Mouse (Mus musculus) testis, adult 2 months (tissue): ENCODE measurements around the gene Pdzrn4.

Experiments
- CTCF ChIP-seq: fragments of 200-500 bp; IDR thresholded peaks from 2 replicates; pipeline ENCODE4 v1.5.1; 2012; ENCODE audit warnings: low read depth, mild to moderate bottlenecking, inconsistent platforms, low read length, moderate library complexity; ENCODE audit not compliant: control insufficient read depth, insufficient read depth, insufficient replicate concordance
- POLR2A ChIP-seq: fragments of 200-500 bp; IDR thresholded peaks from 2 replicates; pipeline ENCODE4 v1.6.1; 2012; ENCODE audit warnings: low read depth, mild to moderate bottlenecking, inconsistent platforms, low read length, moderate library complexity; ENCODE audit not compliant: control insufficient read depth

- TF ChIP-seq POLR2A (no peak), CTCF (no peak)
Observed at GRCm38 (mm10) chr15:92806352-92806751, 409.7 kb downstream of the Pdzrn4 start.
